Mouse (Mus musculus) testis, adult 2 months (tissue): ENCODE measurements around the gene Dut.

Experiments used
- CTCF ChIP-seq: fragments of 200-500 bp; IDR thresholded peaks from 2 replicates; pipeline ENCODE4 v1.5.1; 2012; ENCODE audit warnings: low read depth, mild to moderate bottlenecking, inconsistent platforms, low read length, moderate library complexity; ENCODE audit not compliant: control insufficient read depth, insufficient read depth, insufficient replicate concordance
- POLR2A ChIP-seq: fragments of 200-500 bp; IDR thresholded peaks from 2 replicates; pipeline ENCODE4 v1.6.1; 2012; ENCODE audit warnings: low read depth, mild to moderate bottlenecking, inconsistent platforms, low read length, moderate library complexity; ENCODE audit not compliant: control insufficient read depth

- TF ChIP-seq POLR2A (no peak), CTCF (no peak)
These were observed 909 bp downstream of the Dut start for GRCm38 (mm10) chr2:125247962-125248235.
